10 mouse cellular contexts compared by ENCODE assay signal in the genomic region with DNA sequence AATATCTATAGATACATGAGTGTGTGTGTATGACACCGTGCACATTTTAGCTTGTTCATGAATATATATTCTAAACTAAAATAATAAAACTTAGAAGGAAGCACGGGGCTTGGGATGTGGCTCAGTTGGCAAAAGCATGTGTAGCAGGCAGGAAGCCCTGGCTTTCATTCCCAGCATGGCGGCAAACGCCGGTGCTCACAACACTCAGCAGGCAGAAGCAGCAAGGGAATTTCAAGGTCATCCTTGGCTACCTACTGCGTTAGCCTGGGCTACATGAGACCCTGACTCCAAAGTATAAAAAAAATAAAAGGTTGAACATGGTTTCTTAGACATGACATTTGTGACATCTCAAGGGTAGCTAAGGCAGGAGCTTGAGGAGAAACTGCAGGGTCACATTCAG.
"Had no signal": no experiment of that assay in that cellular context is flagged by ENCODE, and none has a peak within 500 bp of the region (broad histone marks: within the 10 kb centered on the region; RNA-seq: fewer than 3 reads in every experiment).

No protein-coding gene starts in this region.

- DNase-seq: left cerebral cortex, postnatal 4 days; liver; liver, embryonic 13.5 days; liver, postnatal 0 days; lung, adult 2 months; lung, embryonic 14.5 days; lung, postnatal 10 days; lung, postnatal 14 days; lung, postnatal 4 days; midbrain, embryonic 14.5 days had no signal
